Mouse (Mus musculus): ENCODE data around the gene Rxra. TPM values are rescaled to one million over a fixed set of nuclear protein-coding genes. Genes with fewer than 3 reads are reported as not detected.

Rxra gene
- total RNA-seq, 2 experiments from 2014 or later: 15.4 to 17.0 TPM

- no peak for ATAC-seq (ENCODE audit: poor library complexity, severe bottlenecking)
Measured at GRCm38 (mm10) chr2:27733021-27733420, 56.8 kb downstream of the Rxra start.

GRCm38 (mm10) chr2:27734328-27734727 lies 58.1 kb downstream of the Rxra start:
- no peak for ATAC-seq (ENCODE audit: poor library complexity, severe bottlenecking)

GRCm38 (mm10) chr2:27734800-27735199 lies 58.6 kb downstream of the Rxra start:
- ATAC-seq (ENCODE audit: poor library complexity, severe bottlenecking): no peak

GRCm38 (mm10) chr2:27736802-27737201 lies 60.6 kb downstream of the Rxra start:
- ATAC-seq (ENCODE audit: poor library complexity, severe bottlenecking): no peak

- no peak for ATAC-seq (ENCODE audit: poor library complexity, severe bottlenecking)
Measured at GRCm38 (mm10) chr2:27738396-27738795, 62.2 kb downstream of the Rxra start.

- ATAC-seq (ENCODE audit: poor library complexity, severe bottlenecking): peak; percentile 95
Measured at GRCm38 (mm10) chr2:27740091-27740608, 63.9 kb downstream of the Rxra start.

- ATAC-seq (ENCODE audit: poor library complexity, severe bottlenecking): no peak
Measured at GRCm38 (mm10) chr2:27743177-27743576, 66.9 kb downstream of the Rxra start.

GRCm38 (mm10) chr2:27743863-27744611 lies 67.8 kb downstream of the Rxra start:
- no peak for ATAC-seq (ENCODE audit: poor library complexity, severe bottlenecking)

GRCm38 (mm10) chr2:27744612-27745351 lies 68.5 kb downstream of the Rxra start:
- peak; percentile 17 for ATAC-seq (ENCODE audit: poor library complexity, severe bottlenecking)

GRCm38 (mm10) chr2:27745673-27746620 lies 69.7 kb downstream of the Rxra start:
- ATAC-seq (ENCODE audit: poor library complexity, severe bottlenecking): no peak

GRCm38 (mm10) chr2:27746854-27747253 lies 70.6 kb downstream of the Rxra start:
- ATAC-seq (ENCODE audit: poor library complexity, severe bottlenecking): no peak

- ATAC-seq (ENCODE audit: poor library complexity, severe bottlenecking): no peak
Measured at GRCm38 (mm10) chr2:27748984-27749383, 72.7 kb downstream of the Rxra start.

GRCm38 (mm10) chr2:27750399-27751134 lies 74.3 kb downstream of the Rxra start:
- ATAC-seq (ENCODE audit: poor library complexity, severe bottlenecking): no peak

GRCm38 (mm10) chr2:27751135-27751519 lies 74.9 kb downstream of the Rxra start:
- no peak for ATAC-seq (ENCODE audit: poor library complexity, severe bottlenecking)

- ATAC-seq (ENCODE audit: poor library complexity, severe bottlenecking): no peak
Measured at GRCm38 (mm10) chr2:27751803-27752202, 75.6 kb downstream of the Rxra start.

GRCm38 (mm10) chr2:27754094-27754493 lies 77.9 kb downstream of the Rxra start:
- ATAC-seq (ENCODE audit: poor library complexity, severe bottlenecking): no peak

- ATAC-seq (ENCODE audit: poor library complexity, severe bottlenecking): no peak
Measured at GRCm38 (mm10) chr2:27755986-27756641, 79.9 kb downstream of the Rxra start.

GRCm38 (mm10) chr2:27758414-27759301 lies 82.4 kb downstream of the Rxra start:
- ATAC-seq (ENCODE audit: poor library complexity, severe bottlenecking): no peak

- ATAC-seq (ENCODE audit: poor library complexity, severe bottlenecking): no peak
Measured at GRCm38 (mm10) chr2:27759431-27759830, 83.2 kb downstream of the Rxra start.
